8 mouse cellular contexts compared by ENCODE assay signal in genomic region chr11:58904838-58905237, GRCm38 (mm10). TPM values are rescaled to one million over a fixed set of nuclear protein-coding genes. Genes with fewer than 3 reads are reported as not detected.
DNase-seq lines count a peak whose midpoint lies in the region; ATAC-seq and TF ChIP-seq lines count a peak whose summit lies in the region.

No protein-coding gene starts in this region.

- H3K36me3 ChIP-seq in forebrain, postnatal 0 days (ENCODE audit: insufficient read depth) = peaks cover 17% of the 10 kb centered on the region
- no peaks in the 10 kb centered on the region for H3K36me3 ChIP-seq in forebrain, embryonic 16.5 days (ENCODE audit: control insufficient read depth, insufficient read depth)
- H3K36me3 ChIP-seq in ES-E14 (ENCODE audit: control insufficient read depth, insufficient read depth, low read length, poor library complexity, severe bottlenecking) (peaks cover 8% of the 10 kb centered on the region; the same call in 1 of the 2 replicates), myocyte (ENCODE audit: control insufficient read depth, insufficient read depth) (no peaks in the 10 kb centered on the region)
- H3K36me3 ChIP-seq in limb, embryonic 12.5 days = peaks cover 25% of the 10 kb centered on the region

- H3K9me3 ChIP-seq in forebrain, postnatal 0 days (ENCODE audit: low read length) = no peaks in the 10 kb centered on the region
- H3K9me3 ChIP-seq in forebrain, embryonic 16.5 days (ENCODE audit: control insufficient read depth, low read length) = no peaks in the 10 kb centered on the region
- no peaks in the 10 kb centered on the region for H3K9me3 ChIP-seq in ES-E14 (ENCODE audit: control insufficient read depth, insufficient read depth, low read depth, low read length)
- no peaks in the 10 kb centered on the region for H3K9me3 ChIP-seq in limb, embryonic 12.5 days

- WGBS in forebrain, postnatal 0 days = 43% methylated on average over 6 of the region's 6 CpGs
- WGBS in forebrain, embryonic 16.5 days = 46% methylated on average over 6 of the region's 6 CpGs
- WGBS in limb, embryonic 12.5 days = 48% methylated on average over 6 of the region's 6 CpGs

- DNase-seq in forebrain, postnatal 0 days = peak; percentile 20
- peak; percentile 57 for DNase-seq in ES-E14 (ENCODE audit: low read depth, low spot score)
- DNase-seq in left cerebral cortex, adult 2 months (ENCODE audit: extremely low spot score in 1 of 2, low spot score in 2 of 2) = no peak
- DNase-seq in ovary, postnatal 10 days (ENCODE audit: low spot score) = no peak

- no peaks in the 10 kb centered on the region for H3K27me3 ChIP-seq in forebrain, postnatal 0 days (ENCODE audit: insufficient read depth, low read length)
- no peaks in the 10 kb centered on the region for H3K27me3 ChIP-seq in forebrain, embryonic 16.5 days (replicated peaks; ENCODE audit: control insufficient read depth, insufficient read depth, low read length)
- no peaks in the 10 kb centered on the region for H3K27me3 ChIP-seq in limb, embryonic 12.5 days
- H3K27me3 ChIP-seq in myocyte (ENCODE audit: control insufficient read depth, insufficient read depth, insufficient read length) = no peaks in the 10 kb centered on the region

- TF ChIP-seq CTCF in forebrain, postnatal 0 days (IDR thresholded peaks at IDR 0.05; ENCODE audit: low read depth) = no peak
- no peak for TF ChIP-seq CTCF in left cerebral cortex, adult 2 months (IDR thresholded peaks at IDR 0.05)

- no peak for ATAC-seq in forebrain, postnatal 0 days
- ATAC-seq in forebrain, embryonic 16.5 days = no peak
- ATAC-seq in erythroid progenitor cell, adult 5-6 weeks (replicated peaks; ENCODE audit: low FRiP score, poor library complexity, severe bottlenecking) = peak; percentile 57
- no peak for ATAC-seq in limb, embryonic 12.5 days (ENCODE audit: insufficient number of reproducible peaks, insufficient read depth, low FRiP score, low TSS enrichment, low read depth)

- no peak for TF ChIP-seq POLR2A in myocyte (IDR thresholded peaks at IDR 0.05; ENCODE audit: insufficient read length, low read depth)

- H3K9ac ChIP-seq in forebrain, postnatal 0 days = no peak overlapping the region
- H3K9ac ChIP-seq in forebrain, embryonic 16.5 days (replicated peaks; ENCODE audit: low read depth, low read length) = no peak overlapping the region
- no peak overlapping the region for H3K9ac ChIP-seq in ES-E14 (ENCODE audit: insufficient read depth, low read depth, low read length, poor library complexity, severe bottlenecking)
- H3K9ac ChIP-seq in limb, embryonic 12.5 days (replicated peaks) = no peak overlapping the region

- no peak overlapping the region for H3K4me3 ChIP-seq in forebrain, postnatal 0 days (ENCODE audit: low read depth, low read length)
- H3K4me3 ChIP-seq in forebrain, embryonic 16.5 days (replicated peaks; ENCODE audit: low read length) = no peak overlapping the region
- H3K4me3 ChIP-seq in ES-E14 (ENCODE audit: insufficient read depth in 1 of 2, low read depth in 1 of 2, low read length in 2 of 2, poor library complexity in 1 of 2, severe bottlenecking in 1 of 2) (peak overlapping the region in 1 of 2 experiments; percentile 87; a peak in 2 of 4 replicates), myocyte (peak overlapping the region; percentile 60)
- H3K4me3 ChIP-seq in limb, embryonic 12.5 days (replicated peaks) = 0 out of 2 replicates have a peak overlapping the region, but pooled peaks have one; percentile 3
- no peak overlapping the region for H3K4me3 ChIP-seq in left cerebral cortex, adult 2 months

- no peak overlapping the region for H3K27ac ChIP-seq in forebrain, postnatal 0 days (ENCODE audit: low read depth, low read length)
- no peak overlapping the region for H3K27ac ChIP-seq in forebrain, embryonic 16.5 days (ENCODE audit: low read length)
- H3K27ac ChIP-seq in ES-E14 (ENCODE audit: insufficient read depth, low read depth, low read length, poor library complexity, severe bottlenecking) = no peak overlapping the region
- no peak overlapping the region for H3K27ac ChIP-seq in limb, embryonic 12.5 days
- H3K27ac ChIP-seq in left cerebral cortex, adult 2 months = no peak overlapping the region

- H3K79me2 ChIP-seq in myocyte (ENCODE audit: control insufficient read depth, insufficient read depth) = peaks cover 8% of the 10 kb centered on the region

- peaks cover 8% of the 10 kb centered on the region; the same call in 1 of the 2 replicates for H3K4me1 ChIP-seq in forebrain, postnatal 0 days (ENCODE audit: insufficient read depth)
- H3K4me1 ChIP-seq in forebrain, embryonic 16.5 days (replicated peaks; ENCODE audit: control insufficient read depth, insufficient read depth, low read length) = peaks cover 8% of the 10 kb centered on the region
- H3K4me1 ChIP-seq in ES-E14 (ENCODE audit: control insufficient read depth in 2 of 2, insufficient read depth in 2 of 2, low read length in 2 of 2, poor library complexity in 1 of 2) = peaks cover 0 to 4% of the 10 kb centered on the region in 2 experiments; a peak in 1 of 4 replicates
- H3K4me1 ChIP-seq in limb, embryonic 12.5 days (replicated peaks) = peaks cover 9% of the 10 kb centered on the region

- H3ac ChIP-seq in myocyte (ENCODE audit: control insufficient read depth, insufficient read length) = no peak overlapping the region

- H3K4me2 ChIP-seq in forebrain, postnatal 0 days (ENCODE audit: low read depth) = no peak overlapping the region
- H3K4me2 ChIP-seq in forebrain, embryonic 16.5 days (ENCODE audit: low read length) = no peak overlapping the region
- H3K4me2 ChIP-seq in limb, embryonic 12.5 days = peak overlapping the region; percentile 85
- peak overlapping the region; percentile 98 for H3K4me2 ChIP-seq in myocyte (ENCODE audit: low read depth)

- in situ Hi-C loops in ES-E14 (cut with MboI; ENCODE audit: low sequenced_read_pairs in 2 of 2, unreplicated experiment in 2 of 2) = no loop called here

- intact Hi-C loops in left cerebral cortex, adult 2 months (cut with DNase I) = no loop called here

RNA-seq across cellular contexts. Expression of gene Zfp39, which starts 0.8 kb away (rescaled TPM):
- total RNA-seq in forebrain, postnatal 0 days (2014; rRNA removed) = 13.0 and 13.2 TPM in 2 replicates
- 4.4 and 7.0 TPM in 2 replicates for polyA plus RNA-seq in forebrain, postnatal 0 days (2015; fragmentation: Nextera tagmentation; extraction: Ambion mirVana)
- polyA plus RNA-seq in forebrain, embryonic 16.5 days (2015; fragmentation: Nextera tagmentation; extraction: Ambion mirVana) = 7.5 and 8.1 TPM in 2 replicates
- total RNA-seq in ES-E14 (2012; rRNA removed) = 3.0 and 3.4 TPM in 2 replicates
- 79.2 and 83.3 TPM in 2 replicates for total RNA-seq in erythroid progenitor cell, adult 5-6 weeks (2015; ENCODE audit: low replicate concordance)
- 44.4 and 49.4 TPM in 2 replicates for total RNA-seq in erythroid progenitor cell, adult 5-6 weeks (2017; ENCODE audit: low replicate concordance)
- 4.9 and 6.6 TPM in 2 replicates for polyA plus RNA-seq in limb, embryonic 12.5 days (2016; fragmentation: Nextera tagmentation; extraction: Ambion mirVana)
- 0.96 TPM for polyA plus RNA-seq in myocyte (2012; fragmentation: generic; extraction: Trizol)
- total RNA-seq in left cerebral cortex, adult 2 months (2021) = 1 to 10 TPM; 8.2 to 9.0 TPM

RNA-seq across cellular contexts. Expression of gene Btnl10, which starts 12.9 kb away (rescaled TPM):
- total RNA-seq in forebrain, postnatal 0 days (2014; rRNA removed) = 0.10 TPM in 1 of 2 replicates, not detected in the other
- polyA plus RNA-seq in forebrain, postnatal 0 days (2015; fragmentation: Nextera tagmentation; extraction: Ambion mirVana) = not detected in 2 replicates
- not detected in 2 replicates for polyA plus RNA-seq in forebrain, embryonic 16.5 days (2015; fragmentation: Nextera tagmentation; extraction: Ambion mirVana)
- not detected in 2 replicates for total RNA-seq in ES-E14 (2012; rRNA removed)
- 407 and 422 TPM in 2 replicates for total RNA-seq in erythroid progenitor cell, adult 5-6 weeks (2015; ENCODE audit: low replicate concordance)
- 484 and 553 TPM in 2 replicates for total RNA-seq in erythroid progenitor cell, adult 5-6 weeks (2017; ENCODE audit: low replicate concordance)
- polyA plus RNA-seq in limb, embryonic 12.5 days (2016; fragmentation: Nextera tagmentation; extraction: Ambion mirVana) = 0.25 TPM in 1 of 2 replicates, not detected in the other
- not detected for polyA plus RNA-seq in myocyte (2012; fragmentation: generic; extraction: Trizol)
- not detected for total RNA-seq in left cerebral cortex, adult 2 months (2021)

RNA-seq across cellular contexts. Expression of gene Rnf187, which starts 33.9 kb away (rescaled TPM):
- 668 and 716 TPM in 2 replicates for total RNA-seq in forebrain, postnatal 0 days (2014; rRNA removed)
- polyA plus RNA-seq in forebrain, postnatal 0 days (2015; fragmentation: Nextera tagmentation; extraction: Ambion mirVana) = 583 and 608 TPM in 2 replicates
- 423 and 435 TPM in 2 replicates for polyA plus RNA-seq in forebrain, embryonic 16.5 days (2015; fragmentation: Nextera tagmentation; extraction: Ambion mirVana)
- total RNA-seq in ES-E14 (2012; rRNA removed) = 104 and 115 TPM in 2 replicates
- total RNA-seq in erythroid progenitor cell, adult 5-6 weeks (2015; ENCODE audit: low replicate concordance) = 104 and 109 TPM in 2 replicates
- total RNA-seq in erythroid progenitor cell, adult 5-6 weeks (2017; ENCODE audit: low replicate concordance) = 104 and 117 TPM in 2 replicates
- 306 and 315 TPM in 2 replicates for polyA plus RNA-seq in limb, embryonic 12.5 days (2016; fragmentation: Nextera tagmentation; extraction: Ambion mirVana)
- polyA plus RNA-seq in myocyte (2012; fragmentation: generic; extraction: Trizol) = 197 TPM
- total RNA-seq in left cerebral cortex, adult 2 months (2021) = 100 to 1,000 TPM; 445 to 469 TPM

RNA-seq across cellular contexts. Expression of gene 2810021J22Rik, which starts 37.8 kb away (rescaled TPM):
- 8.5 and 8.8 TPM in 2 replicates for total RNA-seq in forebrain, postnatal 0 days (2014; rRNA removed)
- polyA plus RNA-seq in forebrain, postnatal 0 days (2015; fragmentation: Nextera tagmentation; extraction: Ambion mirVana) = 5.3 and 8.2 TPM in 2 replicates
- 11.5 and 13.6 TPM in 2 replicates for polyA plus RNA-seq in forebrain, embryonic 16.5 days (2015; fragmentation: Nextera tagmentation; extraction: Ambion mirVana)
- total RNA-seq in ES-E14 (2012; rRNA removed) = 5.3 and 5.7 TPM in 2 replicates
- 4.3 and 11.3 TPM in 2 replicates for total RNA-seq in erythroid progenitor cell, adult 5-6 weeks (2015; ENCODE audit: low replicate concordance)
- total RNA-seq in erythroid progenitor cell, adult 5-6 weeks (2017; ENCODE audit: low replicate concordance) = 2.7 and 3.9 TPM in 2 replicates
- 8.9 and 11.0 TPM in 2 replicates for polyA plus RNA-seq in limb, embryonic 12.5 days (2016; fragmentation: Nextera tagmentation; extraction: Ambion mirVana)
- polyA plus RNA-seq in myocyte (2012; fragmentation: generic; extraction: Trizol) = 2.5 TPM
- total RNA-seq in left cerebral cortex, adult 2 months (2021) = 10 to 100 TPM; 10.9 to 11.5 TPM

RNA-seq across cellular contexts. Expression of gene Hist3h2ba, which starts 43.9 kb away (rescaled TPM):
- 446 and 960 TPM in 2 replicates for total RNA-seq in forebrain, postnatal 0 days (2014; rRNA removed)
- 111 and 146 TPM in 2 replicates for polyA plus RNA-seq in forebrain, postnatal 0 days (2015; fragmentation: Nextera tagmentation; extraction: Ambion mirVana)
- polyA plus RNA-seq in forebrain, embryonic 16.5 days (2015; fragmentation: Nextera tagmentation; extraction: Ambion mirVana) = 389 and 395 TPM in 2 replicates
- 109 and 141 TPM in 2 replicates for total RNA-seq in ES-E14 (2012; rRNA removed)
- total RNA-seq in erythroid progenitor cell, adult 5-6 weeks (2015; ENCODE audit: low replicate concordance) = 265 and 290 TPM in 2 replicates
- total RNA-seq in erythroid progenitor cell, adult 5-6 weeks (2017; ENCODE audit: low replicate concordance) = 136 and 409 TPM in 2 replicates
- 22.6 and 28.5 TPM in 2 replicates for polyA plus RNA-seq in limb, embryonic 12.5 days (2016; fragmentation: Nextera tagmentation; extraction: Ambion mirVana)
- 0.88 TPM for polyA plus RNA-seq in myocyte (2012; fragmentation: generic; extraction: Trizol)
- total RNA-seq in left cerebral cortex, adult 2 months (2021) = 10 to 100 TPM; 88.5 to 98.9 TPM

Comparison
In these comparisons a context has a peak if more than half of its experiments do, and no peak if none do; other contexts are left out.
1. DNase-seq: peak in forebrain, postnatal 0 days (single experiment) and ES-E14 (single experiment); none in left cerebral cortex, adult 2 months (0 of 2) and ovary, postnatal 10 days (single experiment).
2. H3K4me2 ChIP-seq: peak in limb, embryonic 12.5 days (single experiment) and myocyte (single experiment); none in forebrain, postnatal 0 days (single experiment) and forebrain, embryonic 16.5 days (single experiment).
3. H3K4me3 ChIP-seq: peak in limb, embryonic 12.5 days (single experiment) and myocyte (single experiment); none in forebrain, postnatal 0 days (single experiment), forebrain, embryonic 16.5 days (single experiment) and left cerebral cortex, adult 2 months (single experiment).
4. RNA of gene Btnl10, which starts 12.9 kb away (total RNA-seq): 407 to 553 TPM in erythroid progenitor cell, adult 5-6 weeks; 0.10 TPM in forebrain, postnatal 0 days, not detected in ES-E14 and not detected in left cerebral cortex, adult 2 months; every median in the first group is over 100 times any median in the second.